Mouse (Mus musculus): Measurements from ENCODE around the gene Epb41l1.

Gene Epb41l1

DNA sequence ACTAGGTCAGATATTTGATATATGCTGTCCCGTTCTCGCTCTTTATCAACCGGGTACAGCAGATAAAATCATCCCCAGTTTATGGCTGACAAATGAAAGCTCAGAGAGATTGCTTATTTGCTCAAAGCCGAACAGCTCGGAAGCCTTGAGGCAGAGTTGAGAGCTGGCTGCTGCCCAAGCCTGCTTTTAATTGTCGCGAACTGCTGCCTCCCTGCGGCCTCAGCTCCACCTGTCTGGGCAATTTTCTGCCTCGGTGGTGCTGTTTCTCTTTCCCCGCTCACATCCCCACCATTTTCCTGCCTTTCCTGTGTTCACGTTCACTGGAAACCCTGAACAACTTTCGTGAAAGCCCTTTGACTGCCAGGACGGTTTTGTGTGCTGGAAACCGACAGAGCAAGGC, 39.8 kb downstream of the Epb41l1 start:
- no peak for DNase-seq (ENCODE audit: low read depth)

DNA sequence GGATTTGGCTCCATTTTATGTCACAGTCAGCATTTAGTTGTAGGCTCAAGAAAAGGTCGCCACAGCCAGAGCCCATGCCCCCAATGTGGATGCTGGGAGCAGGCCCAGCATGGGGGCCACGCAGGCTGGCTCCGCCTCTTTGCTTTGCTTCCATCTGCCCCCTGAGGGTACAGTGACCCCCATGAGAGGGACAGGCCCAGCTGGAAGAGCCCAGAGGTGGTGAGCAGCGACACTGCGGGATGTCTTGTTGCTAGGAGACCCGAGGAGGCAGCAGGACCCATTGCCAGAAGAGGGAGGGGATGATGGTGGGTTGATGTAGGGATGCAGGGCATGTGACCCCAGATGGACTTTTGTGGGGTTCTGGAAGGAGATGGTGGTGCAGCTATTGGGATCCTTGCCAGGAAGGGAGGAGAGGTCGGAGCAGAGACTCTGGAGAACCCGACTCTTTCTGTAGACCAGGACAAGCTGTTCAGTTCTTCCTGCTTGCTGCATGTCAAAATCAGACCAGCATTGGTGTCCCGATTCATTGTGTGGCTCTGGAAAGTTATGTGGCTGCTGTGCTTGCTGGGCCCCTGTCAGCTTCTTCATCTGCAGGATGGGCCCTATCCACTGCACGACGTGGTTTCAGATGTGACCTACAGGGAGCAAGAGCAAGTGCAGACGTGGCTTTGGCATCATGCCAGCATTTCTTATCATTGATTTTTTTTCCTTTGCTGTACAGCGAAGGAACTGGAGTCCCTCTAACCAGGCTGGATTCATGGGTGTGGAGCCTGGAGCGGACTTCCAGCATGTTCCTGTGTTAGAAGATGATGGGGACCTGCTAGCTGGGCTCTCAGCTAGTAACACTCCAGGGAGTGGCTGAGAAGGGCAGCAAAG, 41.7 kb downstream of the Epb41l1 start:
- DNase-seq (ENCODE audit: low read depth): no peak

DNA sequence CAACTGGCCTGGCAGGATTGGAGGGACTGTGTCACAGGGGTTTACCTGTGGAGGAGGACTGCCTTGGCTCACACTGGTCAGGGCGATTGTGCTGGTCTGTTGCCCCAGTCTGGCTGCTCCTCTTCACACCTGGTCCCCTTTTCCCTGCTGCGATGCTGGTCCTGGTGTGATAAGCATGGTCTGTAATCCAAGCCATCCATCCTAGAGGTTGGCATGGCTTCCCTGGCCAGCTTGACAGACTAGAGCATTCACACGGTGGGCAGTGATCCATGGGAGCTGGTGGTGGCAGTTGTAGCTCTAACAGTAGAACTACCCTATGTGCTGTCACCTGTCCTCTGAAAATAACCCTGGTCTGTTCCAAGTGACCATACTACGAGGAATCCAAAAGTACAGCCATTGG, 43.7 kb downstream of the Epb41l1 start:
- DNase-seq (ENCODE audit: low read depth): no peak

DNA sequence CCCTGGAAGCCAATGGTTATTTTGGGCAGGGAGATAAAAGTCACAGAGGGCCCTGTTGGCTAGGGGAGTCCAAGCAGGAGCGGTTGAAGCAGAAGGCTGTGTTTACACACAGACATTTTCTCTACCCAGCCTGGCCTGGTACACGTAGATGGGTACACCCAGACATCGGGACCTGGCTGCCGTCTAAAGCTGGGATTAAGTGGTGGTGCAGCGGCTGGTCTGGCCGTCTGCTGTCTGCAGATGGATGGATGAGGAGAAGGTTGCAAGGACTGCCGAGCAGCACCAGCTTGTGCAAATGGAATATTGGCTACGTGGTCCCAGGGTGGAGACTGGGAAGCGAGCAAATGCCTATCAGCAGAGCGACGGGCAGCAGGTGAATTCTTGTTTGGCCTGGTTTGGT, 46.8 kb downstream of the Epb41l1 start:
- DNase-seq (ENCODE audit: low read depth): no peak

DNA sequence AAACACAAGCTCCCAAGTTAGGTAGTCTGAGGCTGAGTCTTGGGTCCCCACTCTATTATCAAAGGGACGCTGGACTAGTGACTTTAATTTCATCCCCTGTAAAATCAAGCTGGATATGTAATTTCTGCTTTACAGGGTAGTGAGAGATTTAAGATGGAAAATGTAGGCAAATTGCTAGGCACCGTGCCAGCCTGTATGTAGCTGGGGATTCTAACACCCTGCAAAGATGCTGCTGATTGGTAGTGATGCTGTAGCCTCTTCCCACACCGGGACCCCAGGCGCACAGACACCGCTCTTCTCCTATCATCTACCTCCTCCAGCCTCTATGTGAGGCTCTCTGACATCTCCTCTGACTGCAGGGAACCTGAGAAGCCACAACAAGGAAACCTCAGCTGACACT, 48.2 kb downstream of the Epb41l1 start:
- no peak for DNase-seq (ENCODE audit: low read depth)

DNA sequence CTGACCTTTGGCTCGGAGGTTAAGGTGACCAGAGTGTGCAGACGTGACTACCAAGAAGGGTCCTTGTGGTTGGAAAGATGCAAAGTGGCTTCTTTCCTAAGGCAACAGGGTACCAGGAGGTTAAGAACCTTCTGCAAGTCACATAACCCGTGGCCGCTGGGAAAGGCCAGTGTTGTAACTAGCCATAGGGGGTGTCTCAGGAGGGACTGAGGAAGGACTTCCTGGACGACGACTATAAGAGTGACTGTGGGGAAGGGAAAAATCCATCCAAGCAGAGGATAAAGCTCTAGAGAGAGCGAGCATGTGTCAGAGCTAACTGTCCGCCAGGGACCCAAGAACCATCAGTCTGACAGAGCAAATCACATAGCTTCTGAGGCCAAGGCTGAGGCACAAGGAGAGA, 48.8 kb downstream of the Epb41l1 start:
- DNase-seq (ENCODE audit: low read depth): no peak

DNA sequence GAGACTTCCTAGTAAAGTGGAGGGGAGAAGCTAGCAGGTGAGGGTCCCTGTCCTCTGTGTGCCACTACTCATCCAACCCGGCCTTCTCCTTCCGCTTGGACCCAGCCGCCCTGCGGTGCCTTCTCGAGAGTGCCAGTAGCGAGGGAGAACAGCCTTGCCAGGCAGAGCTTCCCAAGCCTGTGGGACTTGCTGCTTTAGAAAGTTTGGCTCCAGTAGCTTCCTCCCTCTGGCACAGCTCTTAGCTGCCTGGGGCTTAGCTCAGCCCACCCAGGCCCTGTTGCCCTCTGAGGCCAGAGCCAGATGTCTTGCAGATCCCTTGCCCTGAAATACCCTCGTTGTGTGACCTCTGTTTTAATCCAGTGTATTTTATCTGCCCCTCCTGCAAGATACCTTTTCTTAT, 50.2 kb downstream of the Epb41l1 start:
- no peak for DNase-seq (ENCODE audit: low read depth)

DNA sequence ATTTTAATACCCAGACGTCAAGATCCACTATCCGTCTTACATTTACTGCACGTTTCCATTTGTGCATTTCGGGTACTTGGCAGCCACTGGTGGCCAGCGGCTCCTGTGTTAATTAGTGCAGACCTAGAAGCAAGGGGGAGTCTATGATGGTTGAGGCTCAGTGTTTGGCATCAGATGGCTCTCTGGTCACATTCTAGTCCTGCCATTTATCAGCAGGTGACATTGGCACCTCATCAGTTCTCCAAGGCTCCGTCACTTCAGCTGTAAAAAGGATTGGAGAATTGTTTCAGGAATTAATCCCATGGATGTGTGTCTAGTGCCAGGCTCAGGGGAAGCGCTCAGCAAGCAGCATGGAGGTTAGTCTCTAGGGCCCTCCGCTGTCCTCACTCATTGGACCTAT, 51.6 kb downstream of the Epb41l1 start:
- DNase-seq (ENCODE audit: low read depth): no peak

DNA sequence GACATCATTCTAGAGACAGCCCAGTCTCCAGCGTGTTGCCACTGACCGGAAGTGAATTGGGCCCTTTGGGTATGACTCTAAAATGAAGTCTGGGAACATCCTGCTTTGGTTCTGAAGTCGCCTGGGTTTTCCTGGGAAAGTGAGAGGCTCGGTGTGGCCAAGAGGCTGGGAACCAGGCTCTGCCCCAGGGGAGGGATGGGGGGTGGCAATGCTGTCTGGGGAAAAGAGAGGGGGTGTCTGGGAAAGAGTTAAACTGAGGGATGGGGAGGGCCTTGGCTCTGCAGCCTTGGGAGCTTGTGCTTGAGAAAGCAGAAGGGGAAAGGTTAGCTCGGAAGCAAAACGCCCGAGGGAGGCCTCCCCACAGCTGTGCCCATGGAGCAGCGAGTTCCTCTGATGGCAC, 53.0 kb downstream of the Epb41l1 start:
- no peak for DNase-seq (ENCODE audit: low read depth)

DNA sequence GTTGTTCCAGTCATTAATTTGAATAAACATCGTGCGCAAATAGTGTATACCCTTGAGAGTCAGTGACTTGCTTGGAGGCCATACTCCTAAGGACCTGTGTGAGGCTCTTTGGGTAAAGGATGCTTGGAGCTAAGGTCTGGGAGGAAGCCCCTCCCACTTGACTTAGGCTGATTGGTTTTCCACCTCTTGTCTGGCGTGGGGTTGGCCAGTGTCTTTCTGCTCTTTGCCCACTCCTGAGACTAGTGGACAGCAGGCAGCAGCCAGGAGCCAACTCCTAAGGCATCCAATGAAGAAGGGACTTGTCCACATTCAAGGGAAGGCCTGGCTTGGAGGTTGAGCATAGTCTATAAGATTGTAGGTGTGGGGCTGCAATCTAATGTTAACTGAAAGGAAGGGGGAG, 53.4 kb downstream of the Epb41l1 start:
- no peak for DNase-seq (ENCODE audit: low read depth)

DNA sequence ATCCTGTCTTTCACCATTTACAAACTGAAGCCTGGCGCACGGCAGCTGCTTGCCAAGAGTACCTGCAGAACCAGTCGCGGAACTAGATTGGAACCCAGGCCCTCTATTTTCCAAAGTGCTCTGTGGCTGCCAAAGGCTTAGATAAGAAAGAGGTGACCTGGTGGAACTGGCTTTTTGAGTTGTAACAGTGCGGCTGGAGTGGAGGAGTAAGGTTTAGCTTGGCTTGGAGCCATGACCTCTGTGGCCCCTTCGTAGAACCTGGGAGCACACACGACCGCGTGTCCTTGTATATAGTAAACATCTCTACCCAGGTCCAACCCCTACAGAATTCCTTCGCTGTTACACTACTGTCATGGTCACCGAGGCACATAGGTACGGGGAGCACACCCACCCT, 54.2 kb downstream of the Epb41l1 start:
- DNase-seq (ENCODE audit: low read depth): no peak

DNA sequence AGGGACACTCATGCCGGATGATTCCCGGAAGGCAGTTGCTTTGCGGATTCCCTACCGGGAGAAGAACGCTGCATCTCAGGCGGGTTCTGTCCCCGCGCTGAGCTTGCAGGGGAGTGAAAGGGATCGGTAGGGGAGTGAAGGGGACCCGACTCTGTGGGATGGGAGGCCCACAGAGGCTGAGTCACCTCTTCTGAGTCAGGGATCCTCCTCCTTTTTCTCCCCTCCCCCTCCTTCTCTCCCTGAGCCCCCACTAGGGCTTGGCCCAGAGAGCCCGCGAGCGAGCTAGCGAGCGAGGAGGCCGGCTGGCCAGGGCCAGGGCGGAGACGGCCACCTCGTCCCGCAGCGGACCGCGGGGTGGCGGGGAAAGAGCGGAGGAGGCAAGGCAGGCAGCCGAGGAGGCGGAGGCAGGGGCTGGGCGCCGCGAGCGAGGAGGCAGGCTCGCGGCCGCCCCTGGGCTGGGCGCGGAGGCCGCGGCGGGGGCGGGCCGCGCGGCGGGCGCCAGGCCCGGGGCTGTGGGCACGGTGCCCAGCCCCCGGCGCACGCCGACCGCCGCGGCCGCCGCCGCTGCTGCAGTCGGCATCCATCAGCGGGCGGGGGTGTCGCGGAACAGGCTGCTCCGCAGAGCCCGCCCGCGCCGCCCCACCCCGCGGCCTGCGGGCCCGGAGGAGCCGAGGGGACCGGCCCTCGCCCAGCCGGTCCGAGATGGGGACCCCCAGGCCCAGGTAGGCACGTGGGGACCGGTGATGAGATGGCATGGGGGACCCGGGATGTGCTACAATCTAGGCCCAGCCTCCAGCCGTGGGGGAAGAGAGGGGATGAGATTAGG, 54.8 kb downstream of the Epb41l1 start:
- no peak for DNase-seq (ENCODE audit: low read depth)

DNA sequence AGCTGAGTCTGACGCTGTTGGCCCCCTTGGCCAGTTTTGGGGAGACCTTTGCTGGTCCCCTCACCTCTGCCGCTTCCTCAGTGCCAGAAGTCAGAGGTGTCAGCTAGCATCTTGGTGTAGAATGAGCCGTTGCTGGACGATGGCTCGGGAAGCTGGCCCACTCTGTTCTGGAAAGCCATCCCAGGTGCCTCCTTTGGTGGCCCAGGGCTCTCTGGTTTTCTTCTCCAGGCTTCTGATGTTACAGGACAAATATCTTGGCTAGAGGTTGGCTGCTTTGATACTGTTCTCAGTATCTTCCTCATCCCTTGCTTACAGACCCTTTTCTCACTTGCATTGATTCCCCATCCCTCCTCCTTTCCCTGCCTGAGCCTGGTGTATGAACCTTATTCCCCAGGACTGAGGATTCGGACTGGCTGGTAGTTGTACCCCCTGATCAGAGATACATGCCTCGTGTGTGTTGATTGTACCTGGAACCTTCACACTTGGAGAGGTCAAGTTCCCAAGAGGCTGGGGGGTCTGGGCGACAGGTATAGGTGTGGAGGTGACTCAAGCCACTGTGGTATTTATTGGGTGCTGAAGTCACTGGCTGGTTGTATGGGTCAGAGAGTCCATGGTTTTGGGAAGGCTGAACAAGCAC, 55.5 kb downstream of the Epb41l1 start:
- no peak for DNase-seq (ENCODE audit: low read depth)

DNA sequence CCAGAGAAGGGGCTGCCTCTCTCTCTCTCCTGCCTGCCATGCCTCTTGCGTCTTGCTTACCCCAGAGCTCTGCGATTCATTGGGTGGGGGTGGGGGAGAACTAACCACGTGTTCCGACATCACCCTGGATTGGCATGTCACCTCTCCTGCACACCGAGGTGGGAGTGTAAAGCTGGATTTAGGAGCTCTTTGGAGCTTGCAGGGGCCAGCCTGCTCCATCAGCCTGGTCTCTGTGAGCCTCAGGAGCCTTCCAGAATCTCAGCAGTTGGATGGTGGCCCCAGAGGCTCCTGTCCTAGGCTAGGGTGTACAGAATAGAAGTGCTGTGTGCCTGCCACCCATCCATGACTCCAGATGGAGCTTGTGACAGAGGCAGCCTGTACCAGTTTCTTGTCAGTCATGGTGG, 56.0 kb downstream of the Epb41l1 start:
- no peak for DNase-seq (ENCODE audit: low read depth)

DNA sequence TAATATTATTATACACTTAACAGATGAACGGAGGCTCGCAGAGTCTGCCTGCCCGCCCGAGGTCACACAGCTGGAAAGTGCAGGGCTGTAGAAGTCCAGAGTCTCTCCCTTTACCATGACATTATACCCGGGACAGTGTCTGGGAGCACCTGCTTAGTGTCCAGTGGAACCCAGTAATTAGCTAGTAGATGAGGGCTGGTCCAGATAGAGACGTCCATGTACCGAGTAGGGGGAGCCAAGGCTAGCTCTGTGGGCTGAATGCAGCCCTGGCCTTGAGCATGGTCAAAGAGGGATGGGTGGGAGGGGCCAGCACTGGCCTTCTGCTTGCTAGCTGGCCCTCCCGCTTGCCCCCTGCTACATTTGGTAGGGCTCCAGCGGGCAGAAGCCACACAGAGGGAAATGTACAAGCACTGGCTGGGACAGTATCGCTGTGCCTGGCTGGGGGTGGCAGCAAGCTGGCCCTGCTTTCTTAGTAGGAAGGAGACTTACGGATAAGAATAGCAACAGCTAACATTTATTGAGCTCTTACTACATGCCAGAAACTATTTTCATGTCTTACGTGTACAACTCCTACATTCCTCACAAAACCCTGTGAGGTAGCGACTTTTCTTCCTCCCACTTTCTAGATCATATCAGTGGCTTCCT, 57.5 kb downstream of the Epb41l1 start:
- no peak for DNase-seq (ENCODE audit: low read depth)

DNA sequence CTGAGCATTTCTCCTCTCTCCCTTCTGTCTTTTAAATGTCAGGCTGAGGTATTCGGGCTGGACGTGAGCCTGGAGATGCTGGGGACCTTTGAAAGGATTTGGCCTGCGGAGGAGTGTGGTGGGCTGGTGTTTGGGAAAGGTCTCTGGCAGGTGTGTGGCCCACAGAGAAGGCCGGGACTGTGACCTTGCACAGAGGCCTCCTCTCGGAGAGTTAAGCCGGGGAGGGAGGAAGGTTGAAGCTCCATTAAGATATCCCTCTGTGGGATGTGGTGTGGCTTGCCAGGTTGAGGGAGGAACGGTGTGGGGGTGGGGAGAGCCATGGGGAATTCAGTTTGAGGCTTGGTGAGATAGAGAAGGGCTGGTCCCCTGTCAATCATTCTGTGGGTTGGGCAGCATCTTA, 59.1 kb downstream of the Epb41l1 start:
- no peak for DNase-seq (ENCODE audit: low read depth)

DNA sequence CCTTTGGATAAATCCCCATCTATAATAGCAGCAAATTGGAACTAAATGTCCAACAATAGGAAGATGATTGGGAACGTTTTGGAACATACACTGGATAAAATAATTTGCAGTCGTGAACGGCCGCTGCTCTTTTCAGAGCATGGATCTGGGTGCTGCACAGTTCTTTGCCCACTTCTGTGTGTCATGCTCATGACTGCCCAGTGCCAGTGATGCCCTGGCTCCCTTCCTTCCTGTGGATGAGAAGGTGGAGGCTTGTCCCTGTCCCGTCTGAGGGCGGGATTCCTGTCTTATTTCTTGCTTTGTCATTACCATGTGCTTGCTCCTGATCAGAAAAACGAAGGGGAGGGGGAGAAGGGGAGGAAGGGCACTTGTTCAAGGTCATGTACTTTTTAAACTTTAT, 59.6 kb downstream of the Epb41l1 start:
- DNase-seq (ENCODE audit: low read depth): no peak

DNA sequence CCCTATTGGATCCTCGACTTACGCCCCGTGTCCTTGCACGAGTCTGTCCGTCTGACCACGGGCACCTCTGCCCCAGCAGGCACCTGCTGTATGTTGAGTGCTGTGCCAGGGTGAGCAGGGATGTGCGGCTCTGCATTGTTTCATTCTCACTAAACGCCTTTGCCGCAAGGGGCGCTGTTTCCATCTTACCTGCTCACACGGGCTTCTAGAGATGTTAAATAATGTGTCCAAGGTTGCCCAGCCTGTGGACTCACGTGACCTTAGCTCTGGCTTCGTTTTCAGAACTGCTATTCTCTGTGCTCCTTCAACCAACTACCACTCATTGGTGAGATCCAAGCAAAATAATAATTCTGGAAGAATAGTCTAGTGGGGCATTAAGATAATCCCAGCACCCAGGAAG, 61.6 kb downstream of the Epb41l1 start:
- DNase-seq (ENCODE audit: low read depth): no peak

DNA sequence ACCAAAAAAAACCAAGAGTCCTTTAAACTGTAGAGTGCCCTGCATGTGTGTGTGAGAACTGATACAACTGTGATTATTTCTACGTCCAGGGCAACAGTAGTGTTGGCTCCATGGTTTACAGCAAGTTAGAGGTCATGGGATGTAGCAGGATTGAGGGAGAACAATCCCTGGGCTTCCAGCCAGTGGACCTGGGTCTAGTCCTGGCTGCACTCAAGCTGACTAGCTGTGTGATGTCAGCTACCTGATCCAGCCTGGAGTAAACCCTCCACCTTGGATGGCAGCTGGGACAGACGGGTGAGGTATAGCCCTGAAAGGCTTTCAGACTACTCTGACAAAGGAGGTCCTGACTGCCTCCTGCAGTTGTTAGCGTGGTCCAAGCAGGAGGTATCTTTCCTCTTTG, 62.1 kb downstream of the Epb41l1 start:
- DNase-seq (ENCODE audit: low read depth): no peak

DNA sequence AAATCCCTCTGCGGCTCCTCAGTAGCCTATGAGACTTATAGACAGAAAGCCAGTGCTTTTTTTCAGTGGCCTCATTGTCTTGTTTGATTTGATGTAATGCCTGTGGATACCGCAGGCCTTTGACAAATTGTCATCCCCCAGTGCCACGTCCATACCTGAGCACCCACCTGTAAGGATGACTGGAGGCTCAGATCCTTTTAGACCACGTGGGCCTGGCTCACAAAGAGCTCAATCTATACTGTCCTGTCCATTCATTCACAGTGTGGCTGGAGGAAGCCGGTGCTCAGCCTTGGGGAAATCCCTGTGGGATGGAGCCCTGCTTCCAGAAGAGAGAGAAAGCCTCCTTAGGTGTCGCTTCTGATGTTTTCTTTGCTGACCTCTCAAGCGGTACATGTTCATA, 62.5 kb downstream of the Epb41l1 start:
- no peak for DNase-seq (ENCODE audit: low read depth)

DNA sequence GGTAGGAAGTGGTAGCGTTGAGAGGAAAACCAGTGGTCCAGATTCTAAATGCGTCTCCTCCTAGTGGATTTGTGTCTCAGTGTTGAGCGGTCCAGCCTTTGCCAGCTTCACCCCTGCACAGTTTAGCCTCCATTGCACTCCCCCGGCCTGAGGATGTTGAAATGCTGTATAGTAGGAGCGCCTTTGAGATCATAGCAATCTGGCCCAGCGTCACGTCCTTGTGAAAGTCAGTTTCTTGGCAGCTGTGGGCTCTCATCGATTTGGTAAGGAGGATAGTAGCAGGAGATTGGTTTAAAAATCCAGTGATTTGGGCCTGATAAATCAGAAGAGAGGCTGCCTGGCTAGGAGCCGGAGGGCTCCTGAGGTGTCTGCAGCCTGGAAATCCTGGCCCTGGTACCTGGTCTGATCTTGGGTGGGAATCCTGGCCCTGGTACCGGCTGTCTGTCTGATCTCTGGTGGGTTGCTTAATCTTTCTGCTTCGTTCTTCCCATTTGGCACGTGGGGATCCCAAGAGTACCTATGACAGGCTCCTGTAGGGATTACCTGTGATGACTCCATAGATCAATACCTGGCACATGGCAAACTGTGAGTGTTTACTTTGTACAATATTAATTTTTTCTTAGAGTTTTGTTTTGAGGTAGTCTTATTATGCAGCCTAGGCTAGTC, 65.5 kb downstream of the Epb41l1 start:
- DNase-seq (ENCODE audit: low read depth): no peak

DNA sequence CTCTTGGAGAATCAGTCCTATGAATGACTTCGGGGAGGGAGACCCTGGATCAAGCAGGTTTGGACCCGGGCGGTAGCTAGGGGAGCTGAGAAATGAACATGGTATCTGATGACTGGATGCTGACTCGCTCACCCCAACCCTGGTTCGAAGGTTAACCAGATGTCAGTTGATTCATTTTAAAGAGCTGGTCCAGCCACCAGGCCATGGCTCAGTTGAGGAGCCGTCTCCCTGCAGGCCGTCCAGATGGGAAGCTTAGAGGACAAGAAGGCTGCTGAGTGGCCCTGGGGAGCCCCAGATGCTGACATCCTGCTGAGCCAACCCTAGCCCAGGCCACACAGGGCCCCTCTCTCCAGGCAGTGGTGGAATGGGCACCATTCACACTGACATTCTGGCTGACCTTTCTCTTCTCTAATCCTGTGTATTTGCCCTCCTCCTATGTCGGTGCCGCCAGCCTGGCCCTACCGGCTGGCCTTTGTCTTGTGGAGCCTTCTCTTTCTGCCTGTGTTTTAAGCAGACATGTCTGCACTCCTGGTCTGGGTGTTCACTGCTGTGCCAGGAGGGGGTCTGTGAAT, 67.0 kb downstream of the Epb41l1 start:
- DNase-seq (ENCODE audit: low read depth): no peak
